Mouse (Mus musculus) cortical plate, adult 2 months (tissue): ENCODE data around the gene Slc47a2.

Experiments
- CTCF ChIP-seq: fragments of 200-500 bp; IDR thresholded peaks from 2 replicates; pipeline ENCODE4 v1.5.1; 2011; ENCODE audit warnings: mild to moderate bottlenecking, control low read depth, low read length; ENCODE audit not compliant: insufficient read depth; ENCODE audit errors: extremely low read depth
- POLR2A ChIP-seq: fragments of 200-500 bp; IDR thresholded peaks from 2 replicates; pipeline ENCODE4 v1.6.1; 2011; ENCODE audit warnings: mild to moderate bottlenecking, low read length, control low read depth; ENCODE audit not compliant: insufficient read depth; ENCODE audit errors: extremely low read depth

GRCm38 (mm10) chr11:61364096-61364495 is 21.4 kb upstream of the Slc47a2 start:
- TF ChIP-seq POLR2A (no peak), CTCF (no peak)
